Mouse (Mus musculus): ENCODE measurements around the gene Gcm1.

Gcm1 gene

DNA sequence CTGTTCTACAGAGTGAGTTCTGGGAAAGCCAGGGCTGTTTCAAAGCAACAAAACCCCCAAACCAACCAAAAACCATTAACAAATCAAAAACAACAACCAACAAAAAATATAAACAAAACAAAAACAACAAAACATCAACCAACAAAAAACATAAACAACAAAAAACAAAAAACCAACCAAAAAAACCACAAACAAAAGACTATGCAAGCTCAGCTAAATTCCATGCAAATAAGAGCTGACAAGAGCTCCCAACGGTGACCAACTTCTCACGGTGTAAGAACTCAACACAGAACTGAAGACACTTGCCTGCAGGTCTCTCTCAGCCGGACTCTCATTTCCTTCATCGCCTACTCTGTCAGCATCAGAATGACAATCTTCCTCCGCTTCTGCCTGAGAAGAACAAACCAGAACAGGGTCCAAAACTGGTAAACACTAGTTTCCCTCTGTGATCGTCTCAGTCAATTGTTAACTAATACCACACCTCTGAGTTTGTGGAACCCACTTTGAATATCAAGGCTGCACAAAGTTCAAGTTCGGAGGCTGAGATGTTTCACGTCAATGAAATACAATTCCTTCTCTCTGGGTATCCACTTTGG lies 52.3 kb downstream of the Gcm1 start:
- DNase-seq = no peak

DNA sequence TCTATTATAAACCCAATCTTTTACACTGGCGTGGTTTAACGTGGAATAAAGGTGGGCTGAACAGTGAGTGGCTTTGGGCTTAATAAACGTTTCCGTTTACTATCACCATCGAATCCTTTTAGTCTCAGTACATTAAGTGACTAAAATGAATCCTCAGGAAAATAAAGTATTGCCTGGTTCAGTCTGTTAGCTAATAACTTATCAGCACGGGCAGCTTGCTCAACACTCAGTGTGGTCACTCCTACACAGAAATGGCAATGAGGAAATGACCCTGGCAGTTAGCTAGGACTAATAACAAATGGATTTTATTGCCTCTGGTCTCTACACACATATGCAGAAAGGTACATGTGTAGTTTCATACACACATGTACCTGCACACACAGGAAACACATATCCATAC lies 53.2 kb downstream of the Gcm1 start:
- no peak for DNase-seq

DNA sequence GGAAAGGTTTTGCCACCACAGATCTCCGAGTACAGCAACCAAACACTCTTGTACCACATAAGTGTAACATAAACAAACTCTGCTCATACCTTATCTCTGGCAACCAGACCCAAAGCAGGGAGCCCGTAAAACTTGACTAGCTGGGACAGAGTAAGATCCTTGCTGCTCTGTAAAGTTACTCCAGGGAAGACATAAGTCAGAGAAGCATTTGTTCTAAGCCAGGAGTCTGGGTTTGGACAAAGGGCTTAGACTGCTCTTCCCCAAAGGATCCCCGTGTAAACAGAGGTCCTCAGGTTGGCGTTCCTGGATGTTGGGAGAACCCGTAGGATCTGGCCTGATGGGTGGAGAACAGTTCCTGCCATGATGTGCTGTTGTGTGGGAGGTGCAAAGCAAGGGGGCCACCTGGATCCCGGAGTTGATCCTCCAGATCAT lies 53.8 kb downstream of the Gcm1 start:
- no peak for DNase-seq

DNA sequence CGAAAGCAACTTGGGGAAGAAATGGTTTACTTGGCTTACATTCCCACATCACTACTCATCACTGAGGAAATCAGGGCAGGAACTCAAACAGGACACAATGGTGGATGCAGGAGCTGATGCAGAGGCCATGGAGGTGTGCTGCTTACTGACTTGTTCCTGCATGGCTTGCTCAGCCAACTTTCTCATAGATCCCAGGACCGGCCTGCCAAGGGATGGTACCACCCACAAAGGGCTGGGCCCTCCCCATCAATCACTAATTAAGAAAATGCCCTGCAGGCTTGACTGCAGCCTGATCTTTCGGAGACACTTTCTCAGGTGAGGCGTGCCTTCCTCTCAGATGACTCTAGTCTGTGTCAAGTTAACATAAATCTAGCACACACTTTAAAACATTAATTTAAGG lies 55.1 kb downstream of the Gcm1 start:
- DNase-seq = no peak

DNA sequence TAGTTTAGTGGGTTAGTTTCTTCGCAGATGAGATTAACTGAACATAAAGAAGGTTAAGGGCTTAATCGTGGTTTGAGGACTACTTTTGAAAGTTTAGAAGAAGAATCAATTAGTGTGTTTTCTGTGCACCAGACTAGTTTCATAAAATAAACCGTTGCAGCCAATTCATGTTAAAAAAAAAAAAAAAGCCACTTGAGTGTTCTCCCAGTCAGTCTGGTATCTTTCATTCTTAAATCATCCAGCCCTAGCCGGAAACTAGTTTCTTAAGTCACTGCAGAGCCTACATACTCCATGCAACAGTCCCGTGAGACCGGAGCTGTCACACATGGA lies 55.8 kb downstream of the Gcm1 start:
- DNase-seq = no peak

DNA sequence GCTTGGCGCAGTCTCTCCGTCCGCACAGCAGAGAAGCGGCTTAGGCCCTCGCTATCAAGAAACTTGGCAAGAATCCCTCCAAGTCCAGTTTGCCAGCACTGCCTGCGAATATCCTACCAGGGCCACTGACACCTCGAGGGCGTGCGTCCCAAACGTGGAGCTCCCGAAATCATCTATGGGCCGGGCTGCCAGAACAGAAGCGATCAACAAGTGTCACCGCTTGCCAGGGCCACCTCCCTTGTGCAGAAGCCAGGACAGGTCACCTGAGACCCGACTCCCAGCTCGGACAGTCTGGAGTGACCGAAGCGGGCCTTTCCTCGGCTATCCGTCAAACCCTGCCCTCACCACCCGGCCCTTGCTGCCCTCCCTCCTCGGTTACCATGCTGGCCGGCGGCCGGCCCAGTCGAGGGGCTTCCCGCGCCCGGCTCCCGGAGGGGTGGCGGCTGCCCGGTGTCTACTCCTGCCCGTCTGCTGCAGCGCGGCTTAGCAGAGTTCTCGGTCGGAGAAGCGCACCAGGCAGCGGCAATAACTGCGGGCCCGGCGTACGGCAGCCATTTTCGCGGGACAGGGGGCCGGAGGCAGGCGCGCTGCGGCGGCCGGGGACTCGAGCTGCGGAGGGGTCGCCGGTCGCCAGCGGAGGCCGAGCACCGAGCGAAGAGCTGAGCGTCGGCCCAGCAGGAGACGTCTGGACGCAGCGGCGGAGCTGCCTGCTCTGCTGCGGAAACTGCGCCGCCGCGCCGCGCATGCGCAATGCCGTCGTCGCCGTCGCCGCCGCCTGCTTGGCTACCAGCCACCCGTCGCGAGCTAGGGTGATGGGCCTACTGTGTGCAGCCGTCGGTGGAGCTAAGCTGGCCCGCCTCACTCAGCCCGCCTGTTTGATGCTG lies 56.4 kb downstream of the Gcm1 start:
- DNase-seq = peak; percentile 82

DNA sequence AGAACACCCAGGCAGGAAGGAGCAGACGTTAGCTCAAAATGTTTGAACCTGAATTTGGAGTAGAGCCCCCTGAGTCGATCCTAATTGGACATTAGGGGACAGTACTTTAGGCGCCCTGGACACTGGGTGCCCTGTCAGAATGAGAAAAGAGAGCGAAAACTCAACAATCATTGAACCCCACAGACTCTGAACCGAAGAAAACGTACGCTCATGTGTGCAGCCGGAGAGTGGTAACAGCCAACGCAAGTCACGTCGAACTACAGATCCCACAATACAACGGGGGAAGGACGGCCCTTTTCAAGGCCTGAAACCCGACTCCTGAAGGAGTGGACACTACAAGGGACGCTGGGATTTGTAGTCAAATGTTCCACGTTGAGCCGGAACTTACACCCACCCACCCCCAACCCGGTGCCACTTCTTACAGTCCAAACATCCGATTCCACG lies 57.1 kb downstream of the Gcm1 start, which contains the start of the genes Fbxo9 and Ick:
Gene Fbxo9 (minus strand): TSS at position 270 of the 444 bp plus-strand sequence.
Gene Ick (plus strand): TSS at position 397 of the 444 bp plus-strand sequence.
- peak; percentile 85 for DNase-seq

DNA sequence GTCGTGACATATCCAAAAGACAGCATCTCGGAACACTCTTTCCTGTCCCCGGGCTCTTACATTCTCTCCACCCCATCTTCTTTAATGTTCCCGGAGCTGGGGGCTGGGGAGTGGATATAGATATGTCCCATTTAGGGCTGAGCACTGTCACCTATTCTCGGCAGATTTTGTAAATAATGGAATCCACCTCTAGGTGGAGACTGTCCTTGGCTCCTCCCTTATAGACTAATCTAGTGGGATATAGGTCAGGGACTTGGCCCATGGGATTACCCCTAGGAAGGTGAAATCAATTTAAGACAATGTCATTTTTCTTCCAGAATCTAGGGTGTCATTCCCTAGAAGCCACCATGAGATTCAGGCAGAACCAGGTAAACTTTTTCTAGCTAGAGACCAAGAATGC lies 57.9 kb downstream of the Gcm1 start:
- DNase-seq = no peak

DNA sequence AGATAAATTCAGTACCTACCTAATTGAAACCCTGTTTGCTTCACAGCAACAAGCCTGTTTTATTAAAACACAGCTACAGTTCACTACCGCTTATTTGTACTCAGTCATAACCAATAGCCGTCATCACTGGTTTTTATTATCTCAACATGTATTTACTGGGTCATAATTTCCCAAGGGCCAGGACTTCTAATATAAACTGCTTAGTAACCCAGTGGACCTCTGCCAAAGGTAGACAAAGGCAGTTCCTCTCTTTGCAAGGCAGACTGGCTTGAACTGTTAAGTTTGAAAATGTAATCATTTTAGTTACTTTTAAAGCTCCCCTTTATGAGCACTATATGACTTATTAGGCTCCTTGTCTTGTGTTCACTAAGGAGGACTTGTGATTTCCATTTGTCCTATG lies 59.7 kb downstream of the Gcm1 start:
- no peak for DNase-seq

DNA sequence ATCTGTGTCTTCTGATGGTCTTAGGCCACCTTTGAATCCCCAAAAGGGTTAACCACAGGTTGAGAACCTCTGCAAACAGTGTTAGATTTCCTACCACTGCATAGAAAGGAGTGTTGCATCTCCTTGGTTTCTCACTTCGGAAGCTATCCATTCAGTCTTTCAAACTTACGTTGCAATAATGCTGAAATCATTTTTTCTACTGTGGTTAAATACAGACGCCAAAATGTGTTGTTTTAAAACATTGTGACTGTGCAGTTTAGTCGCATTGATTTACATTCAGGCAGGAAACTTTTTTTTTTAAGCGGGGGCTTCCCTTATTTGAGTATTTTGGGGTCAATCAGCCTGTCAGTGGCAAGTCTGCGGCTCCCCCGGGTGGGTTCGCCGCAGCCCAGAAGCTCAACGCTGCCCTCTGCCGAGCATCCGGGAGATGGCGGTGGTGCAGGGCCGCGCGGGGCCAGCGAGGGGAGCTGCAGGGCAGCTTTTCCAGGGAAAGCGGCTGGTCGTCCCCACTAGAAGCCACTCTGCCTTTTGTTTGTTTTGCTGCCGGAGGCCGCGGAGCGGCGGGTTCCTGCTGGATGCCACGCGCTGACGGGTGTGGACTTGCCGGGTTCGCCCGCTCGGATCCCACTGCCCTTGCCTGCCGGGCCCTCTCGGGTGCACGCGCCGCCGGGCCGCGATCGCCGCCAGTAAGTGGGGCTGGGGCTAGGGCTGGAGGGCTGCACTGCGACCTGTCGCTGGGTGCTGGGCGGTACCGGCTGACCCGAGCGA lies 61.2 kb downstream of the Gcm1 start:
- DNase-seq = peak; percentile 89

DNA sequence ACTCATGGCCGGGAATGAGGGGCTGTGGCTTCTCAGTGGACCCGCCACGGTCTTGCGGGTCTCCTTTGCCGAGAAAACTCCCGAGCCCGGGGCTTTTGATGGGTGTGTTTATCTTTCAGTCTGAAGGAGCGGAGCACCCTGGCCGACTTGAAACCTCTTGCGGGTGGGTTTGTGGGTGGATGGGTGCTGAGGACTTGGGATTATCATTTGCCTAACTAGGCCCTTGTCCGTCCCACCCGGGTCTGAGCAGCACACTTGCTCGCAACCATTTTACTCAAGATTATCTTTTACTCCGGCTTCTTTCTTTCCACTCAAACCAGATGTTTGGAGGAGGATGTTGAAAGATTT lies 61.8 kb downstream of the Gcm1 start:
- no peak for DNase-seq
